Mouse (Mus musculus) lung, adult 18-20 months (tissue): Measurements from ENCODE around the gene A830031A19Rik.
A peak's percentile ranks its signal among the peaks of the same experiment; 100 is the strongest.

Source experiments
- DNase-seq, 2 experiments: peaks; one replicate each; pipeline ENCODE4 v3.0.0; 2022; ENCODE audit warnings: mixed read lengths in 2 of 2

A830031A19Rik gene

GRCm38 (mm10) chr11:24076127-24076650, 1.3 kb upstream of the A830031A19Rik start:
- DNase-seq = peak in 1 of 2 experiments; percentile 43

GRCm38 (mm10) chr11:24075486-24076126, 752 bp upstream of the A830031A19Rik start:
- no peak for DNase-seq

- DNase-seq = no peak
Measured at GRCm38 (mm10) chr11:24074021-24074591, 748 bp downstream of the A830031A19Rik start.

- DNase-seq = no peak
Measured at GRCm38 (mm10) chr11:24065313-24065712, 9.5 kb downstream of the A830031A19Rik start.

GRCm38 (mm10) chr11:24064221-24064620, 10.6 kb downstream of the A830031A19Rik start:
- no peak for DNase-seq

- no peak for DNase-seq
Measured at GRCm38 (mm10) chr11:24062495-24063096, 12.3 kb downstream of the A830031A19Rik start.

- DNase-seq = no peak
Measured at GRCm38 (mm10) chr11:24061819-24062218, 13.0 kb downstream of the A830031A19Rik start.

GRCm38 (mm10) chr11:24060428-24060827, 14.4 kb downstream of the A830031A19Rik start:
- DNase-seq = no peak

GRCm38 (mm10) chr11:24059137-24059536, 15.7 kb downstream of the A830031A19Rik start:
- DNase-seq = no peak

- no peak for DNase-seq
Measured at GRCm38 (mm10) chr11:24052882-24053281, 22.0 kb downstream of the A830031A19Rik start.

GRCm38 (mm10) chr11:24050032-24050757, 24.7 kb downstream of the A830031A19Rik start:
- no peak for DNase-seq

GRCm38 (mm10) chr11:24049226-24050031, 25.4 kb downstream of the A830031A19Rik start:
- DNase-seq = peak; percentile 52 to 57

GRCm38 (mm10) chr11:24044025-24044424, 30.8 kb downstream of the A830031A19Rik start:
- no peak for DNase-seq

- DNase-seq = no peak
Measured at GRCm38 (mm10) chr11:24020760-24021159, 54.1 kb downstream of the A830031A19Rik start.

GRCm38 (mm10) chr11:24018783-24019182, 56.1 kb downstream of the A830031A19Rik start:
- DNase-seq = no peak

GRCm38 (mm10) chr11:24016647-24017179, 58.1 kb downstream of the A830031A19Rik start:
- DNase-seq = no peak

- no peak for DNase-seq
Measured at GRCm38 (mm10) chr11:24016049-24016448, 58.8 kb downstream of the A830031A19Rik start.

- DNase-seq = no peak
Measured at GRCm38 (mm10) chr11:24014642-24015041, 60.2 kb downstream of the A830031A19Rik start.

GRCm38 (mm10) chr11:24012301-24012700, 62.6 kb downstream of the A830031A19Rik start:
- no peak for DNase-seq

GRCm38 (mm10) chr11:24008976-24009375, 65.9 kb downstream of the A830031A19Rik start:
- no peak for DNase-seq

- DNase-seq = no peak
Measured at GRCm38 (mm10) chr11:24008244-24008643, 66.6 kb downstream of the A830031A19Rik start.
